Mouse (Mus musculus) CH12.LX (cell line): ENCODE results near the gene Chil5.

Experiments used
- CTCF ChIP-seq, 2 experiments: IDR thresholded peaks in 1 of 2; conservative IDR thresholded peaks in 1 of 2; 2 replicates each; pipeline ENCODE4 v1.5.1; 2011 to 2012; ENCODE audit warnings: low read depth in 2 of 2, low read length in 2 of 2, improper control_type of control experiment in 1 of 2, inconsistent platforms in 1 of 2, mild to moderate bottlenecking in 1 of 2, moderate library complexity in 1 of 2
- ELF1 ChIP-seq: IDR thresholded peaks from 2 replicates; pipeline ENCODE4 v1.6.1; 2014; ENCODE audit warnings: low read depth, mild to moderate bottlenecking, inconsistent platforms, low read length, improper control_type of control experiment
- EP300 ChIP-seq: IDR thresholded peaks from 2 replicates; pipeline ENCODE4 v1.6.1; 2011; ENCODE audit warnings: low read length, improper control_type of control experiment
- KAT2A ChIP-seq: IDR thresholded peaks from 2 replicates; pipeline ENCODE4 v1.6.1; 2012; ENCODE audit warnings: low read length, improper control_type of control experiment, inconsistent platforms; ENCODE audit not compliant: insufficient replicate concordance
- MAFK ChIP-seq: IDR thresholded peaks from 2 replicates; pipeline ENCODE4 v1.6.1; 2011; ENCODE audit warnings: low read length, improper control_type of control experiment; ENCODE audit not compliant: insufficient replicate concordance
- MAX ChIP-seq: IDR thresholded peaks from 2 replicates; pipeline ENCODE4 v1.6.1; 2011; ENCODE audit warnings: low read length, improper control_type of control experiment
- POLR2A ChIP-seq: IDR thresholded peaks from 2 replicates; pipeline ENCODE4 v1.6.1; 2011; ENCODE audit warnings: low read depth, mild to moderate bottlenecking, improper control_type of control experiment, low read length
- SIN3A ChIP-seq: IDR thresholded peaks from 2 replicates; pipeline ENCODE4 v1.6.1; 2012; ENCODE audit warnings: low read length, improper control_type of control experiment, inconsistent platforms
- ZNF384 ChIP-seq: IDR thresholded peaks from 2 replicates; pipeline ENCODE4 v1.6.1; 2012; ENCODE audit warnings: low read depth, low read length, improper control_type of control experiment, inconsistent platforms

- TF ChIP-seq POLR2A: no peak
- TF ChIP-seq MAFK: no peak
- no peak for TF ChIP-seq MAX
- TF ChIP-seq CTCF (conservative IDR thresholded peaks at IDR 0.05 in 1 of 2, IDR thresholded peaks at IDR 0.05 in 1 of 2; ENCODE audit: low read depth in 2 of 2, low read length in 2 of 2): peak; percentile 43 to 82
- TF ChIP-seq ZNF384: no peak
- no peak; the same call in 1 of the 2 replicates for TF ChIP-seq SIN3A
- TF ChIP-seq EP300: no peak
- TF ChIP-seq KAT2A: no peak
- TF ChIP-seq ELF1: no peak
Measured at GRCm38 (mm10) chr3:105991653-105992283, 40.8 kb downstream of the Chil5 start.
